Mouse (Mus musculus) lung, embryonic 14.5 days (tissue): ENCODE results near the gene Narfl. TPM values are rescaled to one million over a fixed set of nuclear protein-coding genes. Genes with fewer than 3 reads are reported as not detected.
"Not testable (repeated sequence)": the region's sequence is repeated elsewhere in the genome, so short reads cannot be mapped to it uniquely, and the experiment has no call there.

Source experiments
- ATAC-seq: fragments of 200-750 bp; cut with Nextera tagmentation; 2 replicates; pipeline ENCODE4 v1.8.0; 2017; ENCODE audit warnings: mild to moderate bottlenecking, moderate TSS enrichment, moderate library complexity; ENCODE audit not compliant: insufficient read depth
- DNase-seq: peaks from one replicate; pipeline ENCODE4 v3.0.0-alpha.2; 2015
- H3K27ac ChIP-seq: fragments of 300-500 bp; sonication (generic); 2 replicates; pipeline ENCODE4 v1.5.1; 2014; ENCODE audit warnings: low read depth, mild to moderate bottlenecking, moderate library complexity
- H3K27me3 ChIP-seq: fragments of 300-500 bp; sonication (generic); 2 replicates; pipeline ENCODE4 v1.6.1; 2014; ENCODE audit warnings: low read length, control low read depth; ENCODE audit not compliant: insufficient read depth
- H3K36me3 ChIP-seq: fragments of 300-500 bp; sonication (generic); 2 replicates; pipeline ENCODE4 v1.6.1; 2014; ENCODE audit warnings: control low read depth; ENCODE audit not compliant: insufficient read depth
- H3K4me1 ChIP-seq: fragments of 300-500 bp; sonication (generic); 2 replicates; pipeline ENCODE4 v1.6.1; 2014; ENCODE audit warnings: antibody characterized with exemption, control low read depth; ENCODE audit not compliant: insufficient read depth
- H3K4me2 ChIP-seq: fragments of 300-500 bp; sonication (generic); 2 replicates; pipeline ENCODE4 v1.6.1; 2014; ENCODE audit warnings: mild to moderate bottlenecking
- H3K4me3 ChIP-seq: fragments of 300-500 bp; sonication (generic); 2 replicates; pipeline ENCODE4 v1.5.1; 2014; ENCODE audit warnings: low read depth, low read length
- H3K9ac ChIP-seq: fragments of 300-500 bp; sonication (generic); 2 replicates; pipeline ENCODE4 v1.6.1; 2014
- H3K9me3 ChIP-seq: fragments of 300-500 bp; sonication (generic); 2 replicates; pipeline ENCODE4 v1.6.1; 2016; ENCODE audit warnings: low read depth, low read length, control low read depth
- CTCF ChIP-seq: IDR thresholded peaks from 2 replicates; pipeline ENCODE4 v1.5.1; 2016; ENCODE audit warnings: antibody characterized with exemption, low read depth
- WGBS: fragments of 180-500 bp; shearing (Covaris S2); extraction: QIAGEN DNeasy Blood & Tissue Kit; methylation state at CpG from one replicate; pipeline ENCODE4 v1.1.7; 2014; 5-methylcytosine and 5-hydroxymethylcytosine counted together
- polyA plus RNA-seq: library from polyadenylated mRNA; unstranded; fragments of >200 nt; fragmentation: Nextera tagmentation; extraction: Ambion mirVana; gene quantifications from 2 replicates; pipeline ENCODE4 v1.2.1, GENCODE M21; 2014

Gene Narfl
- polyA plus RNA-seq, 1 experiment from 2014 or later: 25.6 TPM

DNA sequence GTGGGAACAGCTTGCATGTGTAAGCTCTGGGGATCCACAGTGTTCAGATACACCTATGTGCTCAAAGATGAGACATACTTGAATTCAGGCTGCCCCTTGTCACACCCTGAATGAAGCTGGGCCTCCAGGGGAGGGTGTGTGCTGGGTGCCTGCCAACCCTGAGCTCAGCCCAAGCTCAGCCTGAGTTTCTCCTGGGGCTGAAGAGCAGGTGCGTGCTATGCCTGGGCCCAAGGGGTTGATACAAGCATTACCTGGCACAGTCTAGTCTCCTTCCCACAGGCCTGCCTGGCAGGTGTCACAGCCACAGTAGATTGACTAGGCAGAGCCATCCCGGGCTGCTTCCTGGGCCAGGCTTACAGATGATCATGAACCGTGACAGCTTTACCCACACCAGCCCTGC, 37.8 kb upstream of the Narfl start, which contains the start of gene Mslnl:
Gene Mslnl, plus strand, starts transcription at position 298 of the 400 bp plus-strand sequence.
- no peaks in the 10 kb centered on the region for H3K9me3 ChIP-seq
- H3K4me1 ChIP-seq: no peaks in the 10 kb centered on the region
- peaks cover 8% of the 10 kb centered on the region for H3K36me3 ChIP-seq
- WGBS: 77% methylated on average over 3 of the region's 3 CpGs
- no peak for TF ChIP-seq CTCF
- no peaks in the 10 kb centered on the region for H3K27me3 ChIP-seq
- H3K9ac ChIP-seq: no peak within 1 kb of the TSS
- H3K27ac ChIP-seq: no peak within 1 kb of the TSS
- ATAC-seq (no peak), DNase-seq (no peak)
- no peak within 1 kb of the TSS for H3K4me3 ChIP-seq
- no peak within 1 kb of the TSS for H3K4me2 ChIP-seq

DNA sequence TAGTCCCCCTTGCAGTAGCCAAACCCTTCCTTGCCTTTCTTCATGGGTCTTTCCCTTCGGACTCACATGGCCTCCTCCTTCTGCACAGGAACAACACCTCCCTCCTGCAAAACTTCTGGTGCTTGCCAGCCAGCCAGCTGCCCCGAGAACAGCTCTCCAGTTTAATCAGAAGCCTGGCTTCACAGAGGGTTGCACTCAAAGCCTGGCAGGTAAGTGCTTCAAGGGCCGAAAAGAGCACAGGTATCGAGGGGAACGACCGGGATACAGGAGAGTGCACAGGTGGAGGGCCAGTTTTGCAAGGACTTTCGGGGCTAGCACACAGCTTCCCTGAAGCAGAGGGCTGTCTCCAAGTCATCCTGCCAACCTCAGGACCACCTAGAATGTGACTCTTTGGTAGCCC, 34.7 kb upstream of the Narfl start:
- no peak overlapping the region for H3K27ac ChIP-seq
- no peak overlapping the region for H3K9ac ChIP-seq
- no peaks in the 10 kb centered on the region for H3K36me3 ChIP-seq
- H3K4me3 ChIP-seq: no peak overlapping the region
- H3K27me3 ChIP-seq: no peaks in the 10 kb centered on the region
- no peaks in the 10 kb centered on the region for H3K4me1 ChIP-seq
- DNase-seq: no peak
- no peaks in the 10 kb centered on the region for H3K9me3 ChIP-seq
- 67% methylated on average over 7 of the region's 7 CpGs for WGBS
- no peak for ATAC-seq
- H3K4me2 ChIP-seq: no peak overlapping the region
- TF ChIP-seq CTCF: no peak

DNA sequence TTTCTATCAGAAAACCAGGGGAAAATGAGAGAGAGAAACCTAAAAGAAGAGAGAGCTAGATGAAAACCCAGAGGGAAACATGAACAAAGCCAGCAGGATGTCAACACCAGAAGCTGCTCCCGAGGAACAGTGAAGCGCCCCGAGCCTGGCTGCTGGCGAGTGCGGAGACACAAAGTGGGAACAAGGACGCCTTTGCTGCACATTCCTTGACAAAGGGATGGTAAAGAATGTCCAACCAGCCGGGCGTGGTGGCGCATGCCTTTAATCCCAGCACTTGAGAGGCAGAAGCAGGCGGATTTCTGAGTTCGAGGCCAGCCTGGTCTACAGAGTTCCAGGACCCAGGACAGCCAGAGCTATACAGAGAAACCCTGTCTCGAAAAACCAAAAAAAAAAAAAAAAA, 32.1 kb upstream of the Narfl start:
- WGBS: 68% methylated on average over 12 of the region's 12 CpGs
- H3K9me3 ChIP-seq, DNase-seq, H3K36me3 ChIP-seq, H3K4me1 ChIP-seq, H3K4me3 ChIP-seq, H3K4me2 ChIP-seq, H3K27me3 ChIP-seq, H3K27ac ChIP-seq, H3K9ac ChIP-seq, ATAC-seq: not testable (repeated sequence)

DNA sequence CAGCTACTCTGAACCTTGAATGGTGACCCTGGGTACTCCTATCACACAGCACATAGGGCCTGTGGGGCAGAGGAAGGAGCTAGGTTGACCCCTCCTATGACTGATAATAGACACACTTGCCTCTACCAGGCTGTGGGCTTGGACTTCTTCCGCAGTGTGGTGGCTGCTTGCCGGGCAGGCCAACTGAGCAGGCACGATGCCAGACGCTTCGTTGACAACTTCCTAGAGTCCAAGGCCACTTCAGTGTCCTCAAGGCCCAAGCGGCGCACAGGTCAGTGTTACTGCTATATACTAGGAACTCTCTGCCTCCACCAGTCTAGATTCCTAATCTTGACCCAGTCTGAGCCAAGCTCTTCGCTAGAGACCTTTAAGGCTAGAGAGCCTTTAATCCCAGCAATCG, 29.7 kb upstream of the Narfl start:
- Histone ChIP-seq H3K9ac (no peak overlapping the region), H3K9me3 (no peaks in the 10 kb centered on the region), H3K4me1 (no peaks in the 10 kb centered on the region), H3K27me3 (no peaks in the 10 kb centered on the region), H3K36me3 (no peaks in the 10 kb centered on the region), H3K27ac (no peak overlapping the region), H3K4me3 (no peak overlapping the region), H3K4me2 (no peak overlapping the region)
- TF ChIP-seq CTCF: no peak
- WGBS: 89% methylated on average over 9 of the region's 9 CpGs
- DNase-seq: no peak
- no peak for ATAC-seq

DNA sequence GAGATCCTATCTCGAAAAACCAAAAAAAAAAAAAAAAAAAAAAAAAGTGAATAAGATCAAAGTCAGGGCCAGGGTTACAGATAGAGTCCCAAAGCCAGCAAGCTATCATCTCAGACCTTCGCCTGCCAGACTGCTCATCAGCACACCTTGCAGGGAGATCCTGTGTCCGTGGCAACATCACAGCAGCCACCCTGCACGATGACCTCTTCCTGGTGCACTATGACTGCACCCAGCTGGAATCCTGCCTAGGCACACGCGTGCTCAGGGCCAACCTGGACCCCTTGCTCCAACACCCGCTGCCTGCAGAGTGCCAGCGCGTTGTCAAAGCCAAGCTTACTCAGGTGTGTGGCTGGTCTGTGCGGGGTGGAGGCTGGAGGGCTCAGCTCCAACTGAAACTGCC, 29.3 kb upstream of the Narfl start:
- DNase-seq (no peak), ATAC-seq (no peak)
- no peak for TF ChIP-seq CTCF
- Histone ChIP-seq H3K27me3 (no peaks in the 10 kb centered on the region), H3K4me3 (no peak overlapping the region), H3K9ac (no peak overlapping the region), H3K9me3 (no peaks in the 10 kb centered on the region), H3K36me3 (no peaks in the 10 kb centered on the region), H3K27ac (no peak overlapping the region), H3K4me1 (no peaks in the 10 kb centered on the region), H3K4me2 (no peak overlapping the region)
- 65% methylated on average over 10 of the region's 10 CpGs for WGBS

DNA sequence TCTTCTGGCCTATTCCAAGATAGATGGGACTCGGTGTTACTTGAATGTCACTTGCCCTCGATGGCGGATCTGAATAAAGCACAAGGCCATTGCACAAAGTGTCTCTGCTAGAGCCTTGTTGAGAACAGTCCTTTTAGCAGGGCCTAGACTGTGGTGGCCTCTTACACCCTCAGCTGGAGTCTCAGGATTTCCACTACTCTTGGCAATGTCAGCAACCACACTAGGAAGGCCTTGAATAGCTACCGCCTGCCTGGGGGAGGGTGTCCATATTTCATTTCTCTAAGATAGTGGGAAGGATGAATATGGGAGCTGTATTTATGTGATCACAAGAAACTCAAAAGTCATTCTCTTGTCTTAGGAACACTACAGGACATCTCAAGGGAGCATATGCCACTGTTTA, 25.3 kb upstream of the Narfl start:
- Histone ChIP-seq H3K4me2 (no peak overlapping the region), H3K9me3 (no peaks in the 10 kb centered on the region), H3K9ac (no peak overlapping the region), H3K4me1 (0 out of 2 replicates have a peak, but pooled peaks cover 4% of the 10 kb centered on the region), H3K27me3 (no peaks in the 10 kb centered on the region), H3K36me3 (no peaks in the 10 kb centered on the region), H3K27ac (no peak overlapping the region), H3K4me3 (no peak overlapping the region)
- 86% methylated on average over 4 of the region's 4 CpGs for WGBS
- no peak for TF ChIP-seq CTCF
- ATAC-seq (no peak), DNase-seq (no peak)

DNA sequence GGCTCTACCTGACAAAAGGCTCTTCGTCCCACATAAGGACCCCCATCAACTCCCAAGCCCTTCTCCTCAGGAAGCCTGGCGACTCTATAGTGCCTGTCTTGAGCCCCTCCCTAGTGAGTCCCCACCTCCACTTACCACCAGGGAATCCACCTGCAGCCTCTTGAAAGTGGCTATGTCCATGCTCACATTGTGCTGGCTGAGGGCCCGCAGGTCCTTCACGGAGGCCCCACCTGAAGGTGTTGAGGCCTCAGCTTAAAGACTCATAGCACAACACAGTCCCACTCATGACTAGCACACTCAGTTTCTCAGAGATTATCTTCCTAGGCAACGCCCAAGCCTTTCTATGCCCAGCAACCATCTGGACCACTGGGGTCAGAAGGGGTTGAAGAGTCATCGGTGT, 24.3 kb upstream of the Narfl start:
- H3K4me3 ChIP-seq: no peak overlapping the region
- no peak overlapping the region for H3K9ac ChIP-seq
- 0 out of 2 replicates have a peak, but pooled peaks cover 4% of the 10 kb centered on the region for H3K4me1 ChIP-seq
- 71% methylated on average over 6 of the region's 6 CpGs for WGBS
- no peak for TF ChIP-seq CTCF
- no peaks in the 10 kb centered on the region for H3K27me3 ChIP-seq
- DNase-seq (no peak), ATAC-seq (no peak)
- no peaks in the 10 kb centered on the region for H3K9me3 ChIP-seq
- no peak overlapping the region for H3K27ac ChIP-seq
- no peaks in the 10 kb centered on the region for H3K36me3 ChIP-seq
- H3K4me2 ChIP-seq: no peak overlapping the region

DNA sequence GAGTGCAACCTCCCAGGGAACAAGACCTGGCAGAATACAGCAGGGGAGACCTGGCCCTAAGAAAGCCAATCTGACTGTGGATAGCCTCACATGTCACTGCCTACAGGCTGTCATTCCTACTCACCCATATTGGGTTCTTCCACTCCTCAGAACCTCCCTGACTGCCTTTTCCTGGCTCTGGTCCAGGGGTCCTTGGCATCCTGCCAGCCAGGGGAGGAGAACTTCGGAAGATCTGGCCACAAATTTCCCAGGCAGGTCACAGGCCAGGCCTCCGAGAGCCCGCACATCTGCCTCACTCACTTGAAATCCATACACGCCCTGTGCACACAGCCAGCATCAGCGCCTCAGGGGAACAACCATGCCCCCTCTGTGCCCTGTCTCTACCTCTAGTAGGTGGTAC, 22.1 kb upstream of the Narfl start:
- 0 out of 2 replicates have a peak overlapping the region, but pooled peaks have one; percentile 15 for H3K27ac ChIP-seq
- no peak for TF ChIP-seq CTCF
- H3K4me3 ChIP-seq: no peak overlapping the region
- DNase-seq (peak; percentile 80), ATAC-seq (0 out of 2 replicates have a peak, but pooled peaks have one; percentile 16)
- 0 out of 2 replicates have a peak, but pooled peaks cover 6% of the 10 kb centered on the region for H3K4me1 ChIP-seq
- H3K9ac ChIP-seq: no peak overlapping the region
- H3K9me3 ChIP-seq: no peaks in the 10 kb centered on the region
- 8% methylated on average over 5 of the region's 5 CpGs for WGBS
- H3K4me2 ChIP-seq: 0 out of 2 replicates have a peak overlapping the region, but pooled peaks have one; percentile 7
- no peaks in the 10 kb centered on the region for H3K27me3 ChIP-seq
- no peaks in the 10 kb centered on the region for H3K36me3 ChIP-seq
